Mouse (Mus musculus) hindbrain, embryonic 11.5 days (tissue): ENCODE results near the gene Fcmr. TPM values are rescaled to one million over a fixed set of nuclear protein-coding genes. Genes with fewer than 3 reads are reported as not detected.

Source experiments
- ATAC-seq: fragments of 200-750 bp; cut with Nextera tagmentation; 2 replicates; pipeline ENCODE4 v1.8.0; 2017; ENCODE audit warnings: mild to moderate bottlenecking, moderate TSS enrichment, moderate library complexity; ENCODE audit not compliant: low FRiP score
- DNase-seq: peaks from one replicate; pipeline ENCODE4 v3.0.0-alpha.2; 2015; ENCODE audit warnings: low spot score
- H3K27ac ChIP-seq: fragments of 300-500 bp; sonication (generic); 2 replicates; pipeline ENCODE4 v1.5.1; 2014; ENCODE audit warnings: mild to moderate bottlenecking, low read depth, low read length
- H3K27me3 ChIP-seq: fragments of 300-500 bp; sonication (generic); 2 replicates; pipeline ENCODE4 v1.6.1; 2014; ENCODE audit warnings: mild to moderate bottlenecking, low read length, moderate library complexity, mixed read lengths; ENCODE audit not compliant: control insufficient read depth, insufficient read depth
- H3K36me3 ChIP-seq: fragments of 300-500 bp; sonication (generic); 2 replicates; pipeline ENCODE4 v1.6.1; 2014; ENCODE audit warnings: mild to moderate bottlenecking, low read length, moderate library complexity, mixed read lengths; ENCODE audit not compliant: control insufficient read depth, insufficient read depth
- H3K4me1 ChIP-seq: fragments of 300-500 bp; sonication (generic); replicated peaks from 2 replicates; pipeline ENCODE4 v1.6.1; 2014; ENCODE audit warnings: low read length, mixed read lengths; ENCODE audit not compliant: control insufficient read depth, insufficient read depth
- H3K4me2 ChIP-seq: fragments of 300-500 bp; sonication (generic); replicated peaks from 2 replicates; pipeline ENCODE4 v1.6.1; 2014; ENCODE audit warnings: mild to moderate bottlenecking, low read depth, low read length
- H3K4me3 ChIP-seq: fragments of 300-500 bp; sonication (generic); 2 replicates; pipeline ENCODE4 v1.5.1; 2014; ENCODE audit warnings: low read depth, low read length
- H3K9ac ChIP-seq: fragments of 300-500 bp; sonication (generic); 2 replicates; pipeline ENCODE4 v1.6.1; 2014; ENCODE audit warnings: low read depth, low read length
- H3K9me3 ChIP-seq: fragments of 300-500 bp; sonication (generic); 2 replicates; pipeline ENCODE4 v1.6.1; 2016; ENCODE audit warnings: low read length; ENCODE audit not compliant: control insufficient read depth
- WGBS: fragments of 180-500 bp; shearing (Covaris S2); extraction: QIAGEN DNeasy Blood & Tissue Kit; methylation state at CpG from one replicate; pipeline ENCODE4 v1.1.7; 2014; 5-methylcytosine and 5-hydroxymethylcytosine counted together
- polyA plus RNA-seq: library from polyadenylated mRNA; unstranded; fragments of >200 nt; fragmentation: Nextera tagmentation; extraction: Ambion mirVana; gene quantifications from 2 replicates; pipeline ENCODE4 v1.2.1, GENCODE M21; 2014

Gene Fcmr
- polyA plus RNA-seq, 1 experiment from 2014 or later: not detected

DNA sequence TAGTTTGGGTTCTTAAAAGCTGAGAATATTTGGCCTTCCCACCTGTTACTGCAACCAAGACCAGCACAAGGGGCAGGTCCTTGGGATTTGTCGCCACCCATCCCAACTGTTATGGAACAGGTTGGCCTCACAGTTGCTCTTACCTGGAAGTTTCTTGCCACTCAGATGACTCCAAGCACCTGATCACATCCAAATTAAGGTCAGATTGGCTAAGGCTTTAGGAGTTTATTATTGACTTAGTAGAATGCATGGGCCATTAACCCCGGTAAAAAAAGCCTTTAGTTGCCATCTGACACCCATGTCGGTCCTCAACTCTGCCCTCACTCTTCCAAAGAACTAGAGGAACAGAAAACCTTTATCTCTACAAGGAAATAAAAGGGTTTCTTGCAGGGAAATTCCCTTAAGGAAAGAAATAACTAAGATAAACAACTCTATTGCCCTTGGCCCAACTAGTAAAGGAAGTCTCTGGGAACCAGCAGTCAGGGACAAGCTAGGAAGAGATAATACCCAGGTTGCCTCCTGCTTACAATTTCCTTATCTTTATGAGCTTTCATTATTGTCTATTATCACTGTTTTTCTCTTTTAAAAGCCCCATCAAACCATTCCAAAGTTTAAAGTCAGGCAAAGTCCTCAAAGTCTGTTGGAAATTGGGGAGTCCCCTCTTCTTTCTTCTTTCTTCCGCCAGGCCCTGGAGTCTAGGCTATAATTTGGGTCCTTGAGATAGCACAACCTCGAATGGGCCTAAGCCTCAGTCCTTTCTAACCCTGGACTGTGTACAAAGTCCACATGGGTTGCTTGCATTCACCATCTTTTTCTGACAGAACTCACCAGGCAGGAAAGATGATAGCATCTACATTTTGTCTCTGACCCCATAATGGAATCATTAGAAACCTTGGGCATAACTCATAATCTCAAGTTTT, 33.0 kb upstream of the Fcmr start:
- no peak for ATAC-seq
- no peak overlapping the region for H3K4me2 ChIP-seq

GRCm38 (mm10) chr1:130835161-130835936, 30.1 kb upstream of the Fcmr start:
- Histone ChIP-seq H3K4me1 (no peaks in the 10 kb centered on the region), H3K27me3 (no peaks in the 10 kb centered on the region), H3K36me3 (no peaks in the 10 kb centered on the region), H3K27ac (no peak overlapping the region), H3K9me3 (no peaks in the 10 kb centered on the region), H3K9ac (no peak overlapping the region), H3K4me3 (no peak overlapping the region), H3K4me2 (no peak overlapping the region)
- WGBS: 86% methylated on average over 6 of the region's 6 CpGs
- DNase-seq (no peak), ATAC-seq (no peak)

More for the DNA sequence above, 33.0 kb upstream of the Fcmr start:
- H3K4me3 ChIP-seq: no peak overlapping the region
- no peaks in the 10 kb centered on the region for H3K9me3 ChIP-seq
- no peaks in the 10 kb centered on the region for H3K4me1 ChIP-seq
- 83% methylated on average over 5 of the region's 5 CpGs for WGBS
- H3K36me3 ChIP-seq: no peaks in the 10 kb centered on the region
- DNase-seq: no peak
- no peak overlapping the region for H3K27ac ChIP-seq
- no peaks in the 10 kb centered on the region for H3K27me3 ChIP-seq
- H3K9ac ChIP-seq: no peak overlapping the region

DNA sequence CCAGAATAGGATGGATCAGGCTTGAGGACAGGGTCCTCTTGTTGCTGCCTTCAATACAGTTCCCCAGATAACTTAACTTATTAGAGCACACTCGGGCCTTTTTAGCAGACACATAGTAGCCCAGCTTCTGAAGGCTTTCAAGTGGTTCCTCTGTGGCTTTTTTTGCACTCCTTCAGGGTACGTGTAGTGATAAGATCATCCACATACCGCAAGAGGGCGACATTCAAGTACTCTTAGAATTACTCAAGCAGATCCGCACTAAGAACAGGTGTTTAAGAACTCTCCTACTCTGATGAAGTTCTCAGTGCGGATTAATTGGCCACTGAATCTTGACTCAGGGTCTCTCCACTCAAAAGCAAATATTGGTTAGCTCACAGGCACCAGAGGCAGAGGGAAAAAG, 27.2 kb upstream of the Fcmr start:
- DNase-seq (peak; percentile 13), ATAC-seq (no peak)
- no peak overlapping the region for H3K9ac ChIP-seq
- no peaks in the 10 kb centered on the region for H3K9me3 ChIP-seq
- H3K4me1 ChIP-seq: no peaks in the 10 kb centered on the region
- WGBS: 63% methylated on average over 6 of the region's 6 CpGs
- no peaks in the 10 kb centered on the region for H3K27me3 ChIP-seq
- H3K36me3 ChIP-seq: no peaks in the 10 kb centered on the region
- H3K4me3 ChIP-seq: no peak overlapping the region
- no peak overlapping the region for H3K4me2 ChIP-seq
- H3K27ac ChIP-seq: no peak overlapping the region

- ATAC-seq: no peak
- Histone ChIP-seq H3K27me3 (no peaks in the 10 kb centered on the region), H3K9me3 (no peaks in the 10 kb centered on the region), H3K4me3 (no peak overlapping the region), H3K4me1 (no peaks in the 10 kb centered on the region), H3K4me2 (no peak overlapping the region), H3K9ac (no peak overlapping the region), H3K27ac (no peak overlapping the region), H3K36me3 (no peaks in the 10 kb centered on the region)
- DNase-seq: no peak
- 85% methylated on average over 8 of the region's 8 CpGs for WGBS
Measured at GRCm38 (mm10) chr1:130840599-130841379, 24.7 kb upstream of the Fcmr start.

DNA sequence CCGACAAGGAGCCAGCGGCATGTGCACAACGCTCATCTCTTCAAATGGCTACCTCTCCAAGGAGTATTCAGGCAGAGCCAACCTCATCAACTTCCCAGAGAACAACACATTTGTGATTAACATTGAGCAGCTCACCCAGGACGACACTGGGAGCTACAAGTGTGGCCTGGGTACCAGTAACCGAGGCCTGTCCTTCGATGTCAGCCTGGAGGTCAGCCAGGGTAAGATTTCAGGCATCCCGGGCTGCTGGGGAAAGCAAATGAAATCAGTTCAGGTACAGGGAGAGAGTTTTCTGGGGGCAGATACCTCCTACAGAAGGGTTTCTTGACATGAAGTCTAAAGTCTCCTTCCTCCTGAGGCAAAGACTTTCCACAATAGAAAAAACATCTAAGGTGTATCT, 23.8 kb upstream of the Fcmr start:
- no peak overlapping the region for H3K27ac ChIP-seq
- DNase-seq: no peak
- no peaks in the 10 kb centered on the region for H3K4me1 ChIP-seq
- H3K27me3 ChIP-seq: no peaks in the 10 kb centered on the region
- H3K9me3 ChIP-seq: no peaks in the 10 kb centered on the region
- H3K36me3 ChIP-seq: no peaks in the 10 kb centered on the region
- no peak overlapping the region for H3K4me2 ChIP-seq
- no peak overlapping the region for H3K4me3 ChIP-seq
- 91% methylated on average over 7 of the region's 7 CpGs for WGBS
- H3K9ac ChIP-seq: no peak overlapping the region
- no peak for ATAC-seq

DNA sequence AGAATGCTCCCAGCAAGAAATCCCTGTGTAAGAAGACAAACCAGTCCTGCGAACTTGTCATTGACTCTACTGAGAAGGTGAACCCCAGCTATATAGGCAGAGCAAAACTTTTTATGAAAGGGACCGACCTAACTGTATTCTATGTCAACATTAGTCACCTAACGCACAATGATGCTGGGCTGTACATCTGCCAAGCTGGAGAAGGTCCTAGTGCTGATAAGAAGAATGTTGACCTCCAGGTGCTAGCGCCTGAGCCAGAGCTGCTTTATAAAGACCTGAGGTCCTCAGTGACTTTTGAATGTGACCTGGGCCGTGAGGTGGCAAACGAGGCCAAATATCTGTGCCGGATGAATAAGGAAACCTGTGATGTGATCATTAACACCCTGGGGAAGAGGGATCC, 21.0 kb upstream of the Fcmr start:
- Histone ChIP-seq H3K4me3 (no peak overlapping the region), H3K9me3 (no peaks in the 10 kb centered on the region), H3K27me3 (no peaks in the 10 kb centered on the region), H3K36me3 (no peaks in the 10 kb centered on the region), H3K27ac (no peak overlapping the region), H3K9ac (no peak overlapping the region), H3K4me2 (no peak overlapping the region), H3K4me1 (no peaks in the 10 kb centered on the region)
- no peak for DNase-seq
- 93% methylated on average over 7 of the region's 7 CpGs for WGBS
- ATAC-seq: no peak

DNA sequence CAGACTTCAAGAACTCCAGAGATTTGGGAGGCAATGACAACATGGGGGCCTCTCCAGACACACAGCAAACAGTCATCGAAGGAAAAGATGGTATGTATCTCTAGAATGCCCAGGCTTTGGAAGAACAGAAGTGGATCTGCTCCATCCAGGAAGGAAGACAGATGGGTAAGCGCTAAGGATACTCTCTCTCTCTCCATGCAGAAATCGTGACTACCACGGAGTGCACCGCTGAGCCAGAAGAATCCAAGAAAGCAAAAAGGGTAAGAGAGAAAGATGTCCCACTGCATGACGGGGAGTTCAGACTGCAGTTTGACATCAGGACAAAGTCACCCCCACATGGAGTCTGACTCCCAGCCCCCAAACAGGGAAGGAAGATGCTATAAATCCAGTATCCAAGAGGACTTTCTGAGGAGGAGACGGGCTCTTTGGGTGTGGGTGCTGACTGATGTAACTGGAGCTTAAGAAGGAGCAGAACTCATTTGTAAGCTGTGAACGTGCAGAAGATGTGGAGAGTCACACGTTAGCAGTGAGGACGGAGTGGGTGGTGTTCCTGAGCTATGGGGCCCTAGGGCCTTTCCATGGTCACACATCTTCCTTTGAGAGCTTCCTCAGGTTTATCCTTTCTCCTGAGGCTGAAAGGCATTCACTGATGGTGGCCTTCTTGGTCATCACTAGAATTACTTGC, 15.8 kb upstream of the Fcmr start:
- H3K9ac ChIP-seq: no peak overlapping the region
- no peak overlapping the region for H3K27ac ChIP-seq
- H3K36me3 ChIP-seq: no peaks in the 10 kb centered on the region
- no peaks in the 10 kb centered on the region for H3K9me3 ChIP-seq
- DNase-seq (no peak), ATAC-seq (no peak)
- no peak overlapping the region for H3K4me2 ChIP-seq
- H3K27me3 ChIP-seq: no peaks in the 10 kb centered on the region
- no peaks in the 10 kb centered on the region for H3K4me1 ChIP-seq
- WGBS: 90% methylated on average over 10 of the region's 10 CpGs
- H3K4me3 ChIP-seq: no peak overlapping the region

- no peak for ATAC-seq
- Histone ChIP-seq H3K4me2 (no peak overlapping the region), H3K27ac (no peak overlapping the region), H3K4me3 (no peak overlapping the region), H3K4me1 (no peaks in the 10 kb centered on the region), H3K27me3 (no peaks in the 10 kb centered on the region), H3K36me3 (no peaks in the 10 kb centered on the region), H3K9ac (no peak overlapping the region), H3K9me3 (no peaks in the 10 kb centered on the region)
- DNase-seq: no peak
- WGBS: 92% methylated on average over 5 of the region's 5 CpGs
Measured at GRCm38 (mm10) chr1:130850405-130850804, 15.1 kb upstream of the Fcmr start.
